Mouse (Mus musculus) left cerebral cortex, postnatal 36 days (tissue): ENCODE data around the gene Atg4a. TPM values are rescaled to one million over a fixed set of nuclear protein-coding genes. Genes with fewer than 3 reads are reported as not detected.
A peak's percentile ranks its signal among the peaks of the same experiment; 100 is the strongest.

Experiments
- DNase-seq, 2 experiments: peaks; one replicate each; pipeline ENCODE4 v3.0.0; 2021 to 2022; ENCODE audit warnings: low spot score in 2 of 2, mixed read lengths in 1 of 2
- intact Hi-C: fragments of 180-260 bp; cut with DNase I; formaldehyde crosslinking; loops from one replicate; pipeline ENCODE4 v1.15.1; 2025
- total RNA-seq, 2 experiments: library from RNA; stranded (reverse); gene quantifications; 2 replicates each; pipeline ENCODE4 v1.2.3; 2021

Atg4a gene
- 10 to 100 TPM in 1 of 2 experiments, 1 to 10 TPM in 1; 5.8 to 12.9 TPM for total RNA-seq

GRCm38 (mm10) chrX:140956272-140956940 is at the start of gene Atg4a, which contains the start of gene Psmd10:
Gene Atg4a (plus strand): TSS chrX:140956907.
Gene Psmd10 (minus strand): TSS chrX:140956728.
- intact Hi-C loops = no loop called here
- peak; percentile 83 to 89 for DNase-seq

GRCm38 (mm10) chrX:140907360-140907759 is 49.3 kb upstream of the Atg4a start, which contains the start of gene Vsig1:
Gene Vsig1 (plus strand): TSS chrX:140907608.
- intact Hi-C loops = no loop called here
- DNase-seq = no peak

DNA sequence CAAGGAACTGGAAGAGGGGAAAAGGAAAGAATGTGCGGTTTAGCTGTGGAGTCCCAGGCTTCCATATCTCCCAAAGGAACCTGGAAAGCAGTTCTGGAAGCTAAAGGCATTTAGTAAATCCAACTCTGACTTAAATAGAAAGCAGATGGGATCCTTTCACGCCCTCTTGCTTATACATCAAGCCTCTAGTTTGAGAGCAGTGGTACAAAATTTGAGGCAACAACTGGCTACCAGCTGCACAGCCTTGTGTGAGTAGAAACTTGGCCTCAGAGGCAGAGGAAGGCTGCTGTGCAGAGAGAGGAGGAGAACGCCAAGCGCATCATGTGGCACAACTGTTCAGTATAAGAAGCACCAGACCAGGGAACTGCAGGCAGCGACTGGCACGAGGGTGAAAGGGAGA is 35.4 kb upstream of the Atg4a start:
- intact Hi-C loops = no loop called here
- no peak for DNase-seq

DNA sequence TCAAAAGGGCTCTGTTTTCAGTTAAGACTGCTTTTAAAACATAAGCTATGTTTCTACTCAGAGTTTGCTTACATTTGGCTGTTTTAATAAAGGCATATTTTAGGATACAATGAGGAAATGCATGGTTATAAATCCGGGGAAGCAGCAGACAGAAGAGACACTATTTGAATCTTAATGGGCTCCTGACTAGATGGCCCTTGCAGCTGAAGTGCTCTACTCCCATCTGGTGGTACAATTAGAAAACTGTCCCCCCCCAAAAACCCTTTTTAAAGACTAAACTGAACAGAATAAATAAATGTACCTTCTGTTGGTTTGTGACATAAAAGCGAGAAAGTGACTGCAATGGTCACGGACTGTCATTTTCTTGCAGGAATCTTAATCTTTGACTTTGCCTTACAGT is 24.6 kb upstream of the Atg4a start:
- intact Hi-C loops = loop anchor here (5.0 kb wide), 1 partner anchor 440 kb away; no protein-coding TSS in a partner anchor
- no peak for DNase-seq

GRCm38 (mm10) chrX:140933263-140933662 is 23.4 kb upstream of the Atg4a start:
- intact Hi-C loops = loop anchor here (5.0 kb wide), 1 partner anchor 441 kb away; no protein-coding TSS in a partner anchor
- no peak for DNase-seq

DNA sequence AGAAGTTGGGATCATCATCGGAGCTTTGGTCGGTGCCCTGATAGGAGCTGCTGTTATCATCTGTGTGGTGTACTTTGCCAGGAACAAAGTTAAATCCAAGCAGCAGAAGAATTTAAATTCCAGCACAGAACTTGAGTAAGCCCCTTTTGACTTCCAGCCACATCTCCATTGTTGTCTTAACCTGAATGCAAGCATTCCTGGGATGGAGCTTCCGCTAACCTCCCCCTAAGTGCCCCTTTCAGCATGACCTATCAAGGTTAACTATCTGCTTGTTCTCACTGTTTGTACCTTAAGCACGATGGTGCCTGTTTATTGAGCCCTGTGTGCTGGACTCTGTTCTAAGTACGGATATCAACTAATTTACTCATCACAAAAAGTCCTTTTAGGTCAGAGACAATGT is 20.4 kb upstream of the Atg4a start:
- no peak for DNase-seq
- intact Hi-C loops = no loop called here

DNA sequence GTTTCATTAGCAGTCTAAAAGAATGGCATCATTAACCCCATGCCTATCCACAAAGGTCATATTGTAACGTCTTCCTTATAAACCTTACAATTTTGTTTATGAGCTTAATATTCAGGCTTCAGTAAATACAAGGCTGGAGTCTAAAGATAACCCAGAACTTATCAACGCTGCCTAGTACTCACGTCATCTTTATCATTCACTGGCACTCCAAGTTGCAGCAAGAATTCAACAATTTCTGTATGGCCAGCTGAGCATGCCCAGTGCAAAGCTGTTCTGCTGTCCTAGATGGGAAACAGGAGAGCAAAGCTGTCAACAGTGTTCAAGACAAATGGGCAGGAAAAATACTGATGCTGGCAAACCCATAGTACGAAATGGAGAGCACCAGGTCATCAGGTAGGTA is 3.1 kb upstream of the Atg4a start:
- DNase-seq = no peak
- intact Hi-C loops = no loop called here

DNA sequence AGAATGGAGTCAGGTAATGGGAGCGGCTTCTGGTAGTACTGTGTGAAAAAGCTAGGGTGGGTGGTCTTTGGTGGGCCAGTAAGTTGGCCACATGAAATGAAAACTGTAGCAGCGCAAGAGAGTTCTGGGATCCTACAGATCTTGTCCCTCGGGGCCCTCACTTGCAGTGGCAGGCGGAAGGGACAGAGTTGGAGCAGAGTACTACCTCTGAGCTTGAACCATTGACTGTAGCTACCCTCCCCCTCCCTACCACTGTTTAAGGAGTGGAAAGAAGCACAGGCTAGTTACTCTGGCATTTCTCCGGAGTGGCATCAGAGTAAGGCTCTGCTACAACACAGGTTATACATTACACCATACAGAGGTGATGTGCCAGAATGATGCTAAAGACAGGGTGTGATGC is 252 bp downstream of the Atg4a start:
- no peak for DNase-seq
- intact Hi-C loops = no loop called here

DNA sequence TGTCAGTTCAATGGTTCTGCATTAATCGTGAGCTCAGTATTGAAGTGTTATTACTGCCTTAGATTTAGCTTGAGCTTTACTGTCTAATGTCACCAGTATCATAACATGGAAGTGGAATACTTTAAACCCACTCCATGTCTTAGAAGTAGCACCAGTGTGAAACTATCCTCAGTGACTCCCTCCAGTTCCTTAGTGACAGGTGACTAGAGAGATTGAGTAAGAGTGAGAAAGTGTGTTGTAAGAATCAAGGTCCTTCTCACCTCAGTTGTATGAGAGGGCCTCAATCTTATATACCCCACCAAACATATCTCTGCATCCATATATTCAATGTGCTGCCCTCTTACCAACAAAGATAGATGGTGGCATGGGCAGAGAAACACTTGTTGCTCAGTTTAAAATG is 22.2 kb downstream of the Atg4a start:
- intact Hi-C loops = no loop called here
- DNase-seq = no peak

GRCm38 (mm10) chrX:140979546-140979945 is 22.8 kb downstream of the Atg4a start:
- DNase-seq = peak; percentile 18 to 26
- intact Hi-C loops = no loop called here

GRCm38 (mm10) chrX:140980163-140980562 is 23.5 kb downstream of the Atg4a start:
- DNase-seq = no peak
- intact Hi-C loops = no loop called here

DNA sequence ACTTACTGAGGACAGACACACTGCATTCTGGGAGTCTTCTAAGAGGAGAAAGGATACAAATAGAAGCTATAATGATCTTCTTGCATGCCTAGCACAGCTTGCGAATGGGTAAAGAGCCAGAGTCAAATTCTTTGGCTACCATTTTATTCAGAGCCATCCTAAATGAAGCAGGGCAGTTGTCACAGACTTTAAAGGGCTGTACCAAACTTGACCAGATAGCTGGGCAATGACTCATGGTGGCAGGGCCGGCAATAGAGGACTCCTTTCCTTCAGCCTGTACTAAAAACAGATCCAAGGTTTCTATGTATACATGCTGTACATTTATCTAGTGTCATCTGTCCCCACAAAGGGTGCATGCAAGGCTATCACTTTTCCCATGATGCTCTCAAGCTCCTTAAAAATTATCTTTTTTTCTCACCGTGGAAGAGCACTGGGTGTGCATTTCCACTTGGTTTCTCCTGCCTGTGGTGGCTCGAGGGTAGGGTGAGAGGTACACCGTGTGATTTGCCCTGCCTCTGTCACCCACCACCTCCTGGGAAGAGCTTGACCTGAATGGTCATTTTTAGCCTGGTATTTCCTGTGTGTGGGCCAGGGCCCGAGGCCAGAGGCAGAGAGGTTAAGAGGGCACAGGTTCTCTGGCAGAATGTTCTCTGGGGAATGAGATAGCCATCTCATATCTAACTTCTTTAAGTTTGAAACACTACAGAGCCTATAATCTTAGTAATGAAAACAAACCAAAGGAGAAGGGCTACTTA is 26.7 kb downstream of the Atg4a start:
- DNase-seq = no peak

GRCm38 (mm10) chrX:140984795-140985194 is 28.1 kb downstream of the Atg4a start:
- intact Hi-C loops = no loop called here

More for the DNA sequence above, 26.7 kb downstream of the Atg4a start:
- intact Hi-C loops = no loop called here

DNA sequence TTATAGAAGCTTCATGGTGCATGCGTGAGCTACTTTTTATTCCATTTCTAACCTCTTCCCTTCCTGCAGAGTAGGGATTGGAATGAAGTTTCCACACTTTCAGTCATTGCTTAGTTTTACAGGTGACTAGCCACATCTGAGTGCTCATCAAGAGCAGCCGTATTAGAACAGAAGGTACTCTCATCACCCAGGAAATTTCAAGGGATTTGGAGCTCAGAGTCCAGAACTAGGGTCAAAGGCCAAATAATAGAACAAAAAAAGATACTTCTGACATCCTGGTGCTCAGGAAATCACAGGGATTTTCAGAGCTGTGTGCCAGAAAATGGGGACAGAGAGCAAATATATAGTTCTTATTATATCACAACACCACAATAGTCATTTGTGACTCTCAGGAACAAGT is 28.5 kb downstream of the Atg4a start:
- intact Hi-C loops = no loop called here

More at GRCm38 (mm10) chrX:140984795-140985194, 28.1 kb downstream of the Atg4a start:
- DNase-seq = no peak

GRCm38 (mm10) chrX:140996909-140997516 is 40.3 kb downstream of the Atg4a start:
- no peak for DNase-seq

More for the DNA sequence above, 28.5 kb downstream of the Atg4a start:
- no peak for DNase-seq

DNA sequence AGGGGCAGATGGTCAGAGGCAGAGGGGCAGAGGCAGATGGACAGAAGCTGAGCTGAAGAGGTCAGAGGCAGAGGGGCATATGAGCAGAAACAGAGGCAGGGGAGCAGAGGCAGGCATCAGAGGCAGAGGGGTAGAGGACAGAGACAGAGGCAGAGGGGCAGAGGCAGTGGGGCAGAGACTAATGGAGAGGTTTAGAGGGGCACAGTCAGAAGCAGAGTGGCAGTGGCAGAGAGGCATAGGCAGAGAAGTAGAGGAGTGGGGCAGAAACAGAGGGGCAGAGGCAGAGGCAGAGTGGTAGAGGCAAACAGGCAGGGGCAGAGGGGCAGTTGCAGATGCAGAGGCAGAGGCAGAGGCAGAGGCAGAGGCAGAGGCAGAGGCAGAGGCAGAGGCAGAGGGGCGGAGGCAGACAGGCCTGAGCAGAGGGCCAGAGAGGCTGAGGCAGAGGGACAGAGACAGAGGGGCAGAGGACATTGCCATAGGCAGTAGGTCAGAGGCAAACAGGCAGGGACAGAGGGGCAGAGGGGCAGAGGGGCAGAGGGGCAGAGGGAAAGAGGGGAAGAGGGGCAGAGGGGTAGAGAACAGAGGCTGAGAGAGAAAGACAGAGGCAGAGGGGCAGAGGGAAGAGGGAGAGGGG is 41.3 kb downstream of the Atg4a start:
- intact Hi-C loops = no loop called here
- DNase-seq = no peak

More at GRCm38 (mm10) chrX:140996909-140997516, 40.3 kb downstream of the Atg4a start:
- intact Hi-C loops = no loop called here

DNA sequence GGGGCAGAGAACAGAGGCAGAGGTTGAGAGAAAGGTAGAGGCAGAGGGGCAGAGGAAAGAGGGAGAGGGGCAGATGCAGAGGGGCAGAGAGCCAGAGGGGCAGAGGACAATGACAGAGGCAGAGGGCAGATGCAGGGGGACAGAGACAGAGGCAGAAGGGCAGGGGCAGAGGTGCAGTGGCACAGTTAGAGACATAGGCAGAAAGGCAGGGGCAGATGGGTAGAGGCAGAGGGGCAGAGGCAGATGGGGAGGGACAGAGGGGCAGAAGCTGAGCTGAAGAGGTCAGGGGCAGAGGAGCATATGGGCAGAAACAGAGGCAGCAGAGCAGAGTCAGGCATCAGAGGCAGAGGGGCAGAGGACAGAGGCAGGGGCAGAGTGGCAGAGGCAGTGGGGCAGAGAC is 42.2 kb downstream of the Atg4a start:
- intact Hi-C loops = no loop called here
- no peak for DNase-seq

DNA sequence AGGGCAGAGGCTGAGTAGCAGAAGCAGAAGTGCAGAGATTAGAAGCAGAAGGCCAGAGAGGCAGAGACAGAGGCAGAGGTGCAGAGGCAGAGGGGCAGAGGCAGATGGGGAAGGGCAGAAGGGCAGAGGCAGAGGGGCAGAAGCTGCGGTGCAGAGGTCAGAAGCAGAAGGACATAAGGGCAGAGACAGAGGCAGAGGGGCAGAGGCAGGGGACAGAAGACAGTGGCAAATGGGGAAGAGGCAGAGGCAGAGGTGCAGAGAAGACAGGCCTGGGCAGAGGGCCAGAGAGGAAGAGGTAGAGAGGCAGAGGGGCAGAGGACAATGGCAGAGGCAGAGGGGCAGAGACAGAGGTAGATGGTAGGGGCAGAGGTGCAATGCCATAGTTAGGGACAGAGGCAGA is 193.0 kb downstream of the Atg4a start:
- intact Hi-C loops = no loop called here
- DNase-seq = no peak

GRCm38 (mm10) chrX:141150290-141150689 is 193.6 kb downstream of the Atg4a start:
- no peak for DNase-seq
- intact Hi-C loops = no loop called here

GRCm38 (mm10) chrX:141151182-141151581 is 194.5 kb downstream of the Atg4a start:
- DNase-seq = no peak
- intact Hi-C loops = no loop called here
